Mouse (Mus musculus) stomach, postnatal 0 days (tissue): Measurements from ENCODE around the gene Clec5a. TPM values are rescaled to one million over a fixed set of nuclear protein-coding genes. Genes with fewer than 3 reads are reported as not detected.

ENCODE experiments used
- ATAC-seq: fragments of 200-750 bp; cut with Nextera tagmentation; 2 replicates; pipeline ENCODE4 v1.8.0; 2017; ENCODE audit not compliant: low FRiP score, low TSS enrichment
- DNase-seq: peaks from one replicate; pipeline ENCODE4 v3.0.0-alpha.2; 2016; ENCODE audit warnings: low spot score
- H3K27ac ChIP-seq: fragments of 300-500 bp; sonication (generic); replicated peaks from 2 replicates; pipeline ENCODE4 v1.5.1; 2014; ENCODE audit warnings: mild to moderate bottlenecking, control low read depth
- H3K27me3 ChIP-seq: fragments of 300-500 bp; sonication (generic); 2 replicates; pipeline ENCODE4 v1.6.1; 2014; ENCODE audit warnings: low read length; ENCODE audit not compliant: control insufficient read depth, insufficient read depth
- H3K36me3 ChIP-seq: fragments of 300-500 bp; sonication (generic); 2 replicates; pipeline ENCODE4 v1.6.1; 2014; ENCODE audit warnings: low read length, mixed read lengths; ENCODE audit not compliant: control insufficient read depth, insufficient read depth
- H3K4me1 ChIP-seq: fragments of 300-500 bp; sonication (generic); replicated peaks from 2 replicates; pipeline ENCODE4 v1.6.1; 2014; ENCODE audit warnings: antibody characterized with exemption; ENCODE audit not compliant: control insufficient read depth, insufficient read depth
- H3K4me2 ChIP-seq: fragments of 300-500 bp; sonication (generic); replicated peaks from 2 replicates; pipeline ENCODE4 v1.6.1; 2014; ENCODE audit warnings: low read depth, mild to moderate bottlenecking, control low read depth, moderate library complexity
- H3K4me3 ChIP-seq: fragments of 300-500 bp; sonication (generic); 2 replicates; pipeline ENCODE4 v1.5.1; 2014; ENCODE audit warnings: low read depth, low read length, control low read depth
- H3K9ac ChIP-seq: fragments of 300-500 bp; sonication (generic); 2 replicates; pipeline ENCODE4 v1.6.1; 2014; ENCODE audit warnings: mild to moderate bottlenecking, low read length, control low read depth, mixed read lengths
- H3K9me3 ChIP-seq: fragments of 300-500 bp; sonication (generic); 2 replicates; pipeline ENCODE4 v1.6.1; 2016; ENCODE audit warnings: low read length; ENCODE audit not compliant: control insufficient read depth
- CTCF ChIP-seq: IDR thresholded peaks from 2 replicates; pipeline ENCODE4 v1.5.1; 2016; ENCODE audit warnings: antibody characterized with exemption, low read depth, mild to moderate bottlenecking, moderate library complexity
- EP300 ChIP-seq: optimal IDR thresholded peaks from 2 replicates; pipeline ENCODE3; 2016; ENCODE audit warnings: antibody characterized with exemption
- WGBS: fragments of 180-500 bp; shearing (Covaris S2); extraction: QIAGEN DNeasy Blood & Tissue Kit; methylation state at CpG from one replicate; pipeline ENCODE4 v1.1.7; 2014; 5-methylcytosine and 5-hydroxymethylcytosine counted together
- polyA plus RNA-seq: library from polyadenylated mRNA; unstranded; fragments of >200 nt; fragmentation: Nextera tagmentation; extraction: Ambion mirVana; gene quantifications from 2 replicates; pipeline ENCODE4 v1.2.1, GENCODE M21; 2015

The Clec5a gene
- polyA plus RNA-seq = 1.1 and 1.2 TPM in 2 replicates

GRCm38 (mm10) chr6:40585645-40586044 is at the start of gene Clec5a:
Gene Clec5a (minus strand): TSS chr6:40585821.
- H3K9me3 ChIP-seq = no peaks in the 10 kb centered on the region
- 69% methylated on average over 5 of the region's 5 CpGs for whole genome bisulfite sequencing
- no peak for ATAC-seq
- no peak within 1 kb of the TSS for H3K4me2 ChIP-seq
- H3K4me3 ChIP-seq = no peak within 1 kb of the TSS
- no peak for TF ChIP-seq CTCF
- TF ChIP-seq EP300 = no peak
- H3K9ac ChIP-seq = no peak within 1 kb of the TSS
- no peaks in the 10 kb centered on the region for H3K27me3 ChIP-seq
- H3K36me3 ChIP-seq = no peaks in the 10 kb centered on the region
- H3K4me1 ChIP-seq = no peaks in the 10 kb centered on the region
- no peak within 1 kb of the TSS for H3K27ac ChIP-seq
- no peak for DNase-seq

GRCm38 (mm10) chr6:40634640-40635071 is 49.0 kb upstream of the Clec5a start:
- no peaks in the 10 kb centered on the region for H3K4me1 ChIP-seq
- no peaks in the 10 kb centered on the region for H3K9me3 ChIP-seq
- ATAC-seq (no peak), DNase-seq (no peak)
- H3K27ac ChIP-seq = no peak overlapping the region
- TF ChIP-seq CTCF (no peak), EP300 (no peak)
- no peak overlapping the region for H3K4me2 ChIP-seq
- no peaks in the 10 kb centered on the region for H3K27me3 ChIP-seq
- WGBS = 72% methylated on average over 1 of the region's 1 CpGs
- no peak overlapping the region for H3K9ac ChIP-seq
- H3K36me3 ChIP-seq = no peaks in the 10 kb centered on the region
- H3K4me3 ChIP-seq = no peak overlapping the region

DNA sequence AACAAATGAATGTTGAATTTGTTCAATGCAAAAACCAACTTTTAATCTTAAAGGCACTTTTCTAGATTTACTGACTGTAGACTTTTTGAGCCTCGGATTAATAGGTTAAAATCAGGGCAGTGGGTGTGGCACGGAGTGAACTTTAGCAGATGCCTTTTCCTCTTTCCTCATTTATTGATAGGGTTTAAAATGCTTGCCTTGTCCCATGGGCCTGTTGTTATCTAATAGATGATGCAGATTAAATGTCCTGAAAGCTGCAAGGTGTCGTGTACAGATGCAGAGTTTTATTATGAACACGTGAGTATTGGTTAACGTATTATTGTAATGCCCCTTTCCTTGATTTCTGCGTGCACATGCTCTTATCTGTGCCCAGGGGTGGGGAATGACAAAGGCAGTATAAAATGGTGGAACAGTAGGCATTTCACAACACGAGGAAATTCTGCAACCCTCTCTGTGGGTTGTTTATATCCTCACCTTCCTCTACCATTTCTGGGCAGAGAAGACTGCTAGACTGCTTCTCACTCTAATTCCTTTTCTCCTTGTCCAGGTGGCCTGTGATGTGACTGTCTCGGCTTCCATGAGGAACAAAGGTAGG is 42.9 kb upstream of the Clec5a start, which contains the start of gene Mgam:
Gene Mgam (plus strand): TSS at position 426 of the 595 bp plus-strand sequence.
- no peak for TF ChIP-seq CTCF
- TF ChIP-seq EP300 = no peak
- Histone ChIP-seq H3K4me2 (no peak within 1 kb of the TSS), H3K36me3 (no peaks in the 10 kb centered on the region), H3K9me3 (no peaks in the 10 kb centered on the region), H3K27ac (no peak within 1 kb of the TSS), H3K27me3 (no peaks in the 10 kb centered on the region), H3K4me1 (no peaks in the 10 kb centered on the region), H3K4me3 (no peak within 1 kb of the TSS), H3K9ac (no peak within 1 kb of the TSS)
- ATAC-seq (no peak), DNase-seq (no peak)
- WGBS = 79% methylated on average over 8 of the region's 8 CpGs

DNA sequence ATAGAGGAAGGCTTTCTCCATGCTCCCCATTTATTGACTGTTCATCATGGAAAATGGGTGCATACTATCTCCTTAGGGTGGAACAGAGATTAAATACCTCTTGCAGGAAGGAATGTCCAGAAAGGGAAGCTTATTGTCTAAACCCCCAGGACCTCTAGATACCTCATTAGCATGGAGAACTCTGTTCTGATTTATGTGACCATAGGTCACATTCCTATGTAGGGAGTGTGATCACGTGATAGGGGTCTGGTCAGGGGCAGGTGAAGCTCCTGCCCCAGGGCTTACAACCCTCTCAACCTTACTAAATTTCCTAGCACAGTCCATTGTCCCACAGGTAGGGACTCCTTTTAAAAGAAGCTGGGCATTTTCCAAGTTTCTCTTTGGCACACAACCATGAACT is 40.5 kb upstream of the Clec5a start:
- H3K9me3 ChIP-seq = no peaks in the 10 kb centered on the region
- no peak overlapping the region for H3K9ac ChIP-seq
- no peaks in the 10 kb centered on the region for H3K27me3 ChIP-seq
- H3K4me1 ChIP-seq = no peaks in the 10 kb centered on the region
- DNase-seq (no peak), ATAC-seq (no peak)
- no peak overlapping the region for H3K27ac ChIP-seq
- H3K4me2 ChIP-seq = no peak overlapping the region
- TF ChIP-seq CTCF = no peak
- no peak for TF ChIP-seq EP300
- 33% methylated on average over 1 of the region's 1 CpGs for WGBS
- no peaks in the 10 kb centered on the region for H3K36me3 ChIP-seq
- no peak overlapping the region for H3K4me3 ChIP-seq

- no peaks in the 10 kb centered on the region for H3K9me3 ChIP-seq
- no peaks in the 10 kb centered on the region for H3K27me3 ChIP-seq
- H3K27ac ChIP-seq = no peak overlapping the region
- WGBS = 10% methylated on average over 2 of the region's 2 CpGs
- DNase-seq = peak; percentile 71
- no peaks in the 10 kb centered on the region for H3K4me1 ChIP-seq
- TF ChIP-seq CTCF (peak; percentile 84), EP300 (no peak)
- no peak for ATAC-seq
- H3K9ac ChIP-seq = no peak overlapping the region
- H3K4me2 ChIP-seq = no peak overlapping the region
- H3K4me3 ChIP-seq = no peak overlapping the region
- no peaks in the 10 kb centered on the region for H3K36me3 ChIP-seq
Observed at GRCm38 (mm10) chr6:40617965-40618364, 32.3 kb upstream of the Clec5a start.

GRCm38 (mm10) chr6:40613260-40613852 is 27.7 kb upstream of the Clec5a start, which contains the start of gene Tas2r138:
Gene Tas2r138 (minus strand): TSS chr6:40613310.
- no peaks in the 10 kb centered on the region for H3K27me3 ChIP-seq
- no peak within 1 kb of the TSS for H3K27ac ChIP-seq
- no peak within 1 kb of the TSS for H3K4me3 ChIP-seq
- TF ChIP-seq EP300 (no peak), CTCF (no peak)
- no peak within 1 kb of the TSS for H3K4me2 ChIP-seq
- DNase-seq (no peak), ATAC-seq (no peak)
- H3K36me3 ChIP-seq = no peaks in the 10 kb centered on the region
- WGBS = 84% methylated on average over 4 of the region's 4 CpGs
- H3K9ac ChIP-seq = no peak within 1 kb of the TSS
- H3K4me1 ChIP-seq = no peaks in the 10 kb centered on the region
- no peaks in the 10 kb centered on the region for H3K9me3 ChIP-seq
